Mouse (Mus musculus) megakaryocyte, embryonic 14.5 days (primary cell): ENCODE results near the gene Fos. TPM values are rescaled to one million over a fixed set of nuclear protein-coding genes. Genes with fewer than 3 reads are reported as not detected.
"Not testable (repeated sequence)": the region's sequence is repeated elsewhere in the genome, so short reads cannot be mapped to it uniquely, and the experiment has no call there.

Experiments
- H3K27me3 ChIP-seq: replicated peaks from 2 replicates; pipeline ENCODE3; 2012; ENCODE audit warnings: inconsistent platforms
- H3K36me3 ChIP-seq: replicated peaks from 2 replicates; pipeline ENCODE3; 2012; ENCODE audit warnings: low read length, inconsistent platforms, mixed read lengths
- H3K4me1 ChIP-seq: 2 replicates; pipeline ENCODE4 v1.6.1; 2012; ENCODE audit warnings: inconsistent platforms
- H3K4me3 ChIP-seq: replicated peaks from 2 replicates; pipeline ENCODE3; 2012; ENCODE audit warnings: moderate library complexity, mild to moderate bottlenecking, inconsistent platforms
- H3K9me3 ChIP-seq: 2 replicates; pipeline ENCODE4 v1.6.1; 2012; ENCODE audit warnings: inconsistent platforms
- FLI1 ChIP-seq: IDR thresholded peaks from 2 replicates; pipeline ENCODE4 v1.6.1; 2012; ENCODE audit warnings: low read length, inconsistent platforms, mixed read lengths
- GATA1 ChIP-seq: IDR thresholded peaks from 3 replicates; pipeline ENCODE4 v1.6.1; 2012; ENCODE audit warnings: mixed read lengths, low read length, inconsistent platforms, borderline replicate concordance
- polyA plus RNA-seq: library from polyadenylated mRNA; stranded (reverse); fragments of >175 nt; gene quantifications from 2 replicates; pipeline ENCODE4 v1.2.3, GENCODE M21; 2012; ENCODE audit warnings: low replicate concordance; ENCODE audit not compliant: insufficient read depth

Fos gene
- polyA plus RNA-seq, 1 experiment = 223 TPM

DNA sequence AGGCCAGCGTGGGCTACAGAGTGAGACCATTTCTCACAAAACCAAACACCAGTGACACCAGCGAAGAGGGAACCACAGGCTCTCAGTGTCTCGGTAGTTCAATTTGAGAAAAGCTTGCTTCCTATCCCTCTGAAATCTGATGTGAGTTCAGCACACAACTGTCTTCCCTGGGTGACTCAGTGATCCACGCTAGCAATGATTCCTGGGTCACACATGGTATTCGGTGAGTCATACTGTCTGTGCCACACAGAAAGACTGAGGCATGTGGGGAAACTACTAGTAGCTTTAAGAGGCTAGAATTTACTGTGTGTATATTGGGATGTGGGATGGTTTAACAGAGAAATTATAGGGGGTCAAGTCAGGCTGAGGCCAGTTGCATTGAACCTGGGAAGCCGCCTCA, 45.9 kb downstream of the Fos start:
- Histone ChIP-seq H3K4me3 (no peak overlapping the region), H3K36me3 (no peaks in the 10 kb centered on the region), H3K4me1 (peaks cover 11% of the 10 kb centered on the region), H3K27me3 (peaks cover 44% of the 10 kb centered on the region), H3K9me3 (peaks cover 6% of the 10 kb centered on the region; the same call in 1 of the 2 replicates)
- TF ChIP-seq GATA1 = no peak
- no peak for TF ChIP-seq FLI1

DNA sequence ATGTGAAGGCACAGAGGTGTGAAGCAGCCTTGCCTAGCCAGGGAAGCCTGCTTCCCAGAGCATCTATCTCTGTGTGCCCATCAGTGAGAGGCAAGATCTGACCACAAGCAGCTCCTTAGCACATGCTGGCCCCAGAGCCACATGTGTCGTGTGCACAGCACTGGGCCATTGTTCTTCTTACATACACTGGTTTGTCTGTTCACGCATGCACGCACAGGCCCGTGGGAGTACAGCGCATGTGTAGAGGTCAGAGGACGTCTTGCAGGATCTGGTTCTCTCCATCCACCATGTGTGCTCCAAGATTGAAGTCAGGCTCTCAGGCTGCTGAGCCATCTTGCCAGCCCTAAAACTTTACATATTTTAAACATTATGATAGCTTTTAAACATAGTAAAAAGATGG, 47.4 kb downstream of the Fos start:
- Histone ChIP-seq H3K9me3 (peaks cover 6% of the 10 kb centered on the region; the same call in 1 of the 2 replicates), H3K27me3 (peaks cover 39% of the 10 kb centered on the region), H3K4me1 (peaks cover 11% of the 10 kb centered on the region), H3K4me3 (peak overlapping the region; percentile 15), H3K36me3 (no peaks in the 10 kb centered on the region)
- TF ChIP-seq GATA1 = no peak
- no peak for TF ChIP-seq FLI1

DNA sequence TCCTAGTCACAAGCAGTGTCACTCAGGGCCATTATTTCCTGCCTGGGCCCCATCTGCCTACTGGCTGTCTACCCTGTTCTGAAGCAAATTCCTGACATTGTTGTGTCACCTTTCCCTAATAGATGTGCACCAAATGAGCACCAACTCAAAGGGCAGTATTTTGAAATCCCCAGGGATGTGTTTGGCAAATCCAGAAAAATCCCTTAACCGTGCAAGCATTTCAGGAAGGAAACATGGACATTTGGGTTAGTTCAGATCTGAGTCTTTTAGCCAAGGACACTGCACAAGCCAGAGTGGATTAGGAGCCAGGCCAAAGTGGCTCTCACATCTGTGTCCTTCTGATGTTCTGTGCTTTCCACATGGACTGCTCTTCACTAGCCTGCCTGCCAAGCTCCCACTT, 48.0 kb downstream of the Fos start:
- Histone ChIP-seq H3K4me1 (peaks cover 11% of the 10 kb centered on the region), H3K9me3 (peaks cover 6% of the 10 kb centered on the region; the same call in 1 of the 2 replicates), H3K4me3 (no peak overlapping the region), H3K27me3 (peaks cover 37% of the 10 kb centered on the region), H3K36me3 (no peaks in the 10 kb centered on the region)
- TF ChIP-seq FLI1 (no peak), GATA1 (no peak)

DNA sequence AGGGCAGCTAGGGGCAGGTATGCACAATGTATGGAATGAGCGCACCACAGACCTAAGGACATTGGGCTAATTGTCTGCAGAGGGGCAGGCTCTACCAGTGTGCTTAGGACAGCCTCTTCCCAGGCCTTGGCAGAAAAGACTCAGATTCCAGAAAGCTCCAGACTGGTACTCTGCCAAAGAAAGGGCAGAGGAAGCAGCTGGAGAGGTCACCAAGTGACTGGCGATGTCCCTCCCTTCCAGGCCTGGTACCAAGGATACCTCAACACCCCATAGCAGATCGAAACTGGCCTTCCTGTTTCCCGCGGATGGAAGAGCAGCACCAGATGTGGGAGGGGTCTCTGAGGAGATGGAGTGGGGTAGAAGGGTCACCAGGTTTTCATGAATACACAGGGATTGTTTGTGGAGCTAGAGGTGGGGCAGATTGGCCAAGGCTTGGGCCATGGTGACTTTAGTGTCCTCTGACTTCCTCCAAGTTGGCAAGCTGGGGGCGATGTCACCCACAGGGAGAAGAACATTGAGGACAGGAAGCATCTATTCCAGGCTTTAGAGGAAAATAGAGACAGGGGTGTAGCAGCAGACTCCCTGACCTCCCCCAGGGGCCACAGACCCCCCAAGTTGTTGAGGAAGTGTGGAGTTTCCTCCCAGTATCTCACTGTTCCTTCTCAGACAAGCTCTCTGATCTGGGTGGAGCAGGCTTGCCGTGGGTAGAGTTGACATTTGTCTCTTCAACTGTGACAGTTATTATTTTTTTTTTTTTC, 49.1 kb downstream of the Fos start:
- H3K27me3 ChIP-seq = peaks cover 32% of the 10 kb centered on the region
- TF ChIP-seq FLI1 (no peak), GATA1 (no peak)
- H3K9me3 ChIP-seq = peaks cover 6% of the 10 kb centered on the region; the same call in 1 of the 2 replicates
- H3K36me3 ChIP-seq = no peaks in the 10 kb centered on the region
- peaks cover 14% of the 10 kb centered on the region for H3K4me1 ChIP-seq
- H3K4me3 ChIP-seq = no peak overlapping the region

DNA sequence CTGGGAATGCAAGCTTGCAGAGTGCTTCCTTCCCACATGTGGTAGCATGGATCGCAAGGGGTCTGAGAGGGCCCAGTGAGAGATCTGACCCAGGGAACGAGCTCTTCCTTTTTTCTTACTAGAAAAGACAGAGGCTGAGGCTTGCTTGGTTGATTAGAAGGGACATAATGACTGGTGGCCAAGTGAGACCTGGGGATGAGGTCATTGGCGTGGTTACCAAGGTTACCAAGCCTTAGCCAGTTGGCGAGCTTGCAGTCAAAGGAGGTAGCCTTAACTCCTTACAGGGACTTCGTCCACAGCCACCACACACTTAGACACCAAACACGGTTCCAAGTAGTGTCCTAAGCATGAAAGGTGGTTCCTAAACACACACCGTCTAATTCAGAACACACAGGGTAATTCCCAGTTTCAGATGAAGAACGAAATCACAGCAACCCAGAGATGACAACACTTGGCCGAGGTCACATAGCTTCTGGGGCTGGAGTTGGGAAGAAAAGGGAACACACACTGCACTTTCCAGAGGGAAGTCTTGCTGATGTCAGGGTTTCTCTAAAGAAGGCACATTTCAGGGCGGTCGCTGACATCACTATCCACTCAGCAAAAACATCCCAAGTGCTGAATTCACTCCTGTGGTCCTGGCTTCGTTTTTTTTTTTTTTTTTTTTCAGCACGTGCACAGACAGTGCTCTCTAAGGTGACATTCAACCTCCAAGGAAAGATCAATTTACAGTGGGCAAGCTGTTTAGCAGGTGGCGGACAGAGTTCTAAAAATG, 49.9 kb downstream of the Fos start:
- Histone ChIP-seq H3K36me3 (no peaks in the 10 kb centered on the region), H3K4me1 (peaks cover 15% of the 10 kb centered on the region), H3K9me3 (peaks cover 6% of the 10 kb centered on the region; the same call in 1 of the 2 replicates), H3K27me3 (peaks cover 32% of the 10 kb centered on the region), H3K4me3 (no peak overlapping the region)
- TF ChIP-seq GATA1 (no peak), FLI1 (no peak)

DNA sequence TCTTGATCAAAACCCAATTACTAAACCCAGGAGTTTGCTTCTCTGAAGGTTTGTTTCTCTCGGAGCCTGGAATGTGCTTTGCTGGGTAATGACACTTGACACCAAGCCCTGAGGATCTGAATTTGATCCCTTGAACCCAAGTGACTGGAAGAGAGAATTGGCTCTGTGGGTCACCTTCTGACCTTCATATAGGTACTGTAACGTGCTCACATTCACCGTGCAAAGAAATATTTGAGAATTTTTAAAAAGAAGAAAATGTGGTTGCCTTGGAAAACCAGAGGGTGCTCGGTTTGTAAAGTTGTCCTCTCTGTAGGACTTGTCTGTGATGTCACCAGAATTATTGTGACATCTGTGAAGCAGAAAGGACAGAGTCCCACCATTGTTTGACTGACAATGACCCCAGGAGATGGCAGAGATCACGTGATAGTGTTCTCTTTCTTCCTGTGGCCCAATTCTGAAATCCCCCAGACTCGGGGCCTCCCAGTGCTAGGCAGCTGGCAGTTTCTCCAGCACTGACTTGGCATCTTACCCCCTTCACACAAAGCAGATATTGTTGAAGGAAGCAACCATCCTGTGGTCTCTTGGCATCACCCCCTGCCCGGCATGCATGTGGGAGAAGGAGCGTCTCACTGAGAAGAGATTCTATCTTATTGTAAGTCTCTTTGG, 50.6 kb downstream of the Fos start:
- Histone ChIP-seq H3K9me3 (peaks cover 8% of the 10 kb centered on the region), H3K36me3 (no peaks in the 10 kb centered on the region), H3K4me3 (no peak overlapping the region), H3K4me1 (peaks cover 15% of the 10 kb centered on the region), H3K27me3 (peaks cover 33% of the 10 kb centered on the region)
- TF ChIP-seq GATA1 (no peak), FLI1 (no peak)

DNA sequence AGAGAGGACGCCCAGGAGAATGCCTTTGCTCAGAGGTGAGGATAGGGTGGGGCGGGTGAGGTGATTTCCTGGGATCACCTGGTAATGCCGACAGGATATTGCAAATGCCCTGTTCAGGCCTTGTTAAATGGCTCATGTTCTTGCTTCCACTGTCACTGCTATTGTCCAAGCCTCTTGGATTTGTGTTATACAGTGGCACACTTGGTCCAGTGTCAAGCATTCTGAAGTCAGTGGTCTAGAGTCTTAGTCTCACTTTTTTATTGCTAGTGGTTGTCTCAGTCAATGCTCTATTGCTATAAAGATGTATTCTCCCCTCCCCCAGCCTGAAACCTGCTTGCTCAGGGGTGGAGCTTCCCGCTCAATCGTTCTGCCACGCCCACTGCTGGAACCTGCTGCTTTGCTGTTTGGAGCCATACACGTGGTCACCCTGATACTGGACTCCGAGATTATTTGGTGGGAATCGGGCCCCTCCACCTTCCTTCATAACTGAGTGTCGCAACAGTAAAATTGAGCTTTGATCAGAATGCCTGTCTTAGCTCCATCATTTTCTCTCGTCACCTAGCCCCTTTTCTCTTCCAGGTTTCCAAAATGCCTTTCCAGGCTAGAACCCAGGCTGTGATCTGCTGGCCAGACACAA, 51.3 kb downstream of the Fos start:
- Histone ChIP-seq H3K4me1 (peaks cover 15% of the 10 kb centered on the region), H3K27me3 (peaks cover 32% of the 10 kb centered on the region)
- not testable (repeated sequence) for H3K9me3 ChIP-seq, H3K4me3 ChIP-seq, H3K36me3 ChIP-seq

Other genes with a start within 250 kb of the Fos start
- gene Mlh3, start 203.3 kb upstream of the Fos start, polyA plus RNA-seq = 0.96 TPM in 1 of 2 replicates, not detected in the other
- gene Acyp1, start 185.5 kb upstream of the Fos start, polyA plus RNA-seq = 29.0 TPM in 1 of 2 replicates, not detected in the other
- gene Zc2hc1c, start 185.3 kb upstream of the Fos start, polyA plus RNA-seq = not detected in 2 replicates
- gene Nek9, start 134.5 kb upstream of the Fos start, polyA plus RNA-seq = 2.0 and 2.6 TPM in 2 replicates
- 73.8 and 158 TPM in 2 replicates for gene Tmed10, start 99.0 kb upstream of the Fos start, polyA plus RNA-seq
- gene Jdp2, start 125.1 kb downstream of the Fos start, polyA plus RNA-seq = 5.4 and 7.1 TPM in 2 replicates
- 27.1 and 31.7 TPM in 2 replicates for gene Batf, start 212.8 kb downstream of the Fos start, polyA plus RNA-seq